Mouse (Mus musculus) gastrocnemius, postnatal 36 days (tissue): ENCODE measurements around the gene Smarcc1. TPM values are rescaled to one million over a fixed set of nuclear protein-coding genes. Genes with fewer than 3 reads are reported as not detected.

Experiments
- DNase-seq, 2 experiments: peaks; one replicate each; pipeline ENCODE4 v3.0.0; 2022
- intact Hi-C: fragments of 180-260 bp; cut with DNase I; formaldehyde crosslinking; loops from one replicate; pipeline ENCODE4 v1.15.1; 2025
- total RNA-seq, 2 experiments: library from RNA; stranded (reverse); gene quantifications; 2 replicates each; pipeline ENCODE4 v1.2.3; 2021

Smarcc1 gene
- total RNA-seq, 2 experiments from 2014 or later, result 21.1 to 23.8 TPM

- intact Hi-C loops, result no loop called here
- no peak for DNase-seq
Measured at GRCm38 (mm10) chr9:110229566-110230248, 112.2 kb downstream of the Smarcc1 start.

DNA sequence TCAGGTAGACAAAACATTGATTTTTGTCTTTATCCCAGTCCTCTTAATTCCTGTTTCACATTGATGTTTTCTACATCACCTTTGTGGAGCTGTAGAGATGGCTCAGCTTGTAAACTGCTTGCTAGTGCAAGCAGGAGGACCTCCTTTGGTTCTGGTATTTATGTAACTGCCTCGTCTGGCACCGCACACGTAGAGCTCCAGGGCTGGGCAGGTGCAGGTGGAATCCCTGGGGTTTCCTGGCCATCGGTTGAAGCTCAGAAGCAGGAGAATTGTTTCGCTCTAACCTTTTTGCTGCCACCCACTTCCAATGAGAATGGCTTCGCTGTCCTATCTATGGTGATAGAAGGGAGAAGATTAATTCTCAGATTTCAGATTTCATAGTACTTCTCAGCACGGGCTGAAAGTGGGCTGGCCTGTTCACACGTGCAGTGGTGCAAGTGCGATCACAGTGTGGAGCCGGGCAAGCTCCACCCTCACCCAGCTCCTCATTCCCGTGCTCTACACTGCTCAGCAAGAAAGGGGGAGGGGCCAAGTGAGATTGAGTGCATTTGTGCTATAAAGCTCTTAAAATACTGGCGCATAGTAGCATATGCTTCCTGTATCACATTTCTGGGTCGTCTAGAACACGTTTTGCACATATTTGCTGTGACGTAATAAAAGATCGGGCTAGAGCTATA is 113.0 kb downstream of the Smarcc1 start:
- intact Hi-C loops, result no loop called here

DNA sequence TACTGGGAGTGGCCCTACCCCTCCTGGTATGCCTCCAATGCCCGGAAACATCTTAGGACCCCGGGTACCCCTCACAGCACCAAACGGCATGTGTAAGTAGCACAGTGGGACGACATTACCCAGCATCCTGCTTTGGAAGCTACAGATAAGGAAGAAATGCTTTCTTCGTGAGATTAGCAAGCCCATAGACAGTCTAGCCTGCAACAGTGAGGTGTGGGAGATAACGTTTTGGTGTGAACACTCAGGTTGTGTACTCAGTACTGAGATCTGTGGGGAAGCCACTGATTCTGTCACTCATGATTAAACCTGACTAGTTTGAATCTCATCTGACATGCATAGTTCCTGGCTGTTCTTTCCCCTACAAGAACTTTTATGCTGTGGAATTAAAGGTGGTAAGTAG is 117.5 kb downstream of the Smarcc1 start:
- DNase-seq, result no peak
- intact Hi-C loops, result no loop called here

More for the DNA sequence above, 113.0 kb downstream of the Smarcc1 start:
- no peak for DNase-seq

DNA sequence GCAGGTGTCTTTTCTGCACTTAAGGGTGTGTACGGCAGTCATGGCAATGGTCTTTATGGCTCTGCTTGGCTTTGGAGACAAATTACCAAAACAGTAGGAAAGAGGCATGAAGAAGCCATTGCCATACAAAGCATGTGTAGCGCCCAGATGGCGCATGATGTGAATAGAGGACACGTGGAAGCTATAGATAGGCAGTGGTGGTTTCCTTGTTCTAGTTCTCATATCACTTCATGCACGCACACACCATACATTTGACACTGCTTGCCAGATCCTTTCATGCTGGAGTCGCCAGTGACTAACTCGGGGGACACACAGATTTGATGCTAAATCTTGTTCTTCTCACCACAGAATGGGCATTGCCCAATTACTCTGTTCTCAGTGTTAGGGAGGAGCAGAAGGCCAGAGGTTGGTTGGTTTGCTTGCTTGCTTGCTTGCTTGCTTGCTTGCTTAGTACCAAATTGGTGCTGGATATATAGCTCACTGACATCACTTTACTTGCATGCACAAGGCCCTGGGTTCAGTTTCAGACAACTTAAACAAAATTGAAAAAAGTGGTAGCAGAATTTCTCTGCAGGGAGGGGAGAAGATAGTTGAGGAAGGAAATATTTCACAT is 125.8 kb downstream of the Smarcc1 start, which contains the start of gene Cspg5:
Cspg5 (plus strand) TSS at position 563 of the 613 bp plus-strand sequence.
- no peak for DNase-seq
- intact Hi-C loops, result no loop called here

DNA sequence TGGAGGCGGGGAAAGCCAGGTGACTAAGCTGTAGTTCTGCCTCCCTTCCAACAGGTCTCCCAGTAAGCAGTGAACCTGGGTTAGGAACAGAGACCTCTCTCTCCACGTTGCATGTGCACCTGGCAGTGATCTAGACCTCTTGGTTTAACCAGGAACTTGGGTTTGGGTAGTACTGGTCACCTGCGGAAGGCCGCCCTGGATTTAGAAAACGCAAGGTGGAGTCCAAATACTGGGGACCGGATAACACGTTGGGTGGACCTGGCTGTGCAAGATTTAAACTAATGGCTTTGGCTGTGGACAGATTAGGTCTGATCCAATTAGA is 127.0 kb downstream of the Smarcc1 start:
- intact Hi-C loops, result no loop called here

DNA sequence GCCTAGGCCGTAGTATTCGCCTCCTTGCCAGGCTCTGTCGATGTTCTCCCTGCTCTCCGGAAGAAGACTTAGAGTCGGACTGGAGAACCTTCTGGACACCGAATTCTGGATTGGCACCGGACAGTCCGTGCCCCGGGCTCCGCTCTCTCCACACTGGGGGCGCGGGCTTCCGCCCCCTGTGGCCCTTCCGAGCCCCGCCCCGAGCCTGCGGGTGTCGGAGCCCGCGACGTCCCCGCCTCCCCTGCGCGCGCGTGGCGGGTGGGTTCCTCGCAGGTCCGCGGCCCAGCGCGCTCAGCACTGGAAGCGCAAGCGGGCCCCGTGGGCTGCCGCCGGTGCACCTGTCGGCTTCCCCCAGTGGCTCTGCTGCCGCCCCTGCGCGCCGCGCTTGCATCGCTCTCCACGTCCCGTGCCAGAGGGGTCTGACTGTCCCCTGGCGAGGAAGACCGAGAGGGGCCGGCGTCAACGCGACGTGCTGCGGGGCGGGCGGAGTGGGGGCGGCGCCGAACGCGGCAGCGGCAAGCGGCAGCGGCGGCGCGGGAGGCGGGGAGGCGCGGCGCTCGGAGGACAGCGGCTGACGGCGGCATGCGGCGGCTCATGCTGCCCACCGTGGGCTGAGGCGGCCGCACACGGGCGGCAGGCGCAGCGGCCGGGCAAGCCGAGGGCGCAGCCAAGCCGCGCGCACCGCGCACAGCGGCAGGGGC is 127.5 kb downstream of the Smarcc1 start:
- intact Hi-C loops, result no loop called here
- DNase-seq, result no peak

More for the DNA sequence above, 127.0 kb downstream of the Smarcc1 start:
- no peak for DNase-seq

DNA sequence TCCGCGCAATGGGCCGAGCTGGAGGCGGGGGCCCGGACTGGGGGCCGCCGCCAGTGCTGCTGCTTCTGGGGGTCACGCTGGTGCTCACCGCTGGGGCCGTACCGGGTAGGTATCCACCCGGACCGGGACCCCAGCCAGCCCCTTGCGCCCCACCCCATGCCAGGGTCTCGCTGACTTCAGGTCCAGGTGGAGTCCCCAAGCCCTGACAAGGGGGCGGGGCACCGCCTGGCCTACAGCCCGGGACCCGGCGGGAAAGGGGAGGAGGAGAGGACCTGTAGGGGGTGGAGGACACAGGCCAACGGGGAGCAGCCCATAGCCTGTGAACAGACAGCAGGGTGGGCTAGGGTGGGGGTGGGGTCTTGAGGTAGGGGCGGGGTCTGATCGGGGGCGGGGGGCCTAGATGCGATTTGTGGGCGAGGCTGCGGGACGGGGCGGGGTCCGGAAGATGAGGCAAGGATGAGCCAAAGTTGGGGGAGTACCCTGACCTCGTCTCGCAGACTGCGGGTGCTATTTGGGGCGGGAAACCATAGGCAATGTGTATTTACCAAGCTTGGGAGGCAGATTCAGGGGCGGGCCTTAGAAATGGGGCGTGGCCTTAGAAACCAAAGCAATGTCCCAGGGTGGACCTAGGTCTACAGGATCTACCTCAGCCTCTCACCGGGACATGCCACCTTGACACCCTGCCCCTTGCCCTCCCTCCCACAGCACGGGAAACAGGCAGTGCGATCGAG is 128.2 kb downstream of the Smarcc1 start:
- peak in 1 of 2 experiments; percentile 18 for DNase-seq
- intact Hi-C loops, result no loop called here

DNA sequence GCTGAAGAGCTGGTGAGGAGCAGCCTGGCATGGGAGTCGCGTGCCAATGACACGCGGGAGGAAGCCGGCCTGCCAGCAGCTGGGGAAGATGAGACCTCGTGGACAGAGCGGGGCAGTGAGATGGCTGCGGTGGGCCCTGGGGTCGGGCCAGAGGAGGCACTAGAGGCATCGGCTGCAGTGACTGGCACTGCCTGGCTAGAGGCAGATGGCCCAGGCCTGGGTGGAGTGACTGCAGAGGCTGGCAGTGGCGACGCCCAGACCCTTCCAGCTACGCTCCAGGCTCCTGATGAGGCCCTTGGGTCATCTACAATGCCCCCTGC is 128.8 kb downstream of the Smarcc1 start:
- DNase-seq, result no peak
- intact Hi-C loops, result no loop called here

- intact Hi-C loops, result no loop called here
- DNase-seq, result no peak
Measured at GRCm38 (mm10) chr9:110247049-110247448, 129.5 kb downstream of the Smarcc1 start.

DNA sequence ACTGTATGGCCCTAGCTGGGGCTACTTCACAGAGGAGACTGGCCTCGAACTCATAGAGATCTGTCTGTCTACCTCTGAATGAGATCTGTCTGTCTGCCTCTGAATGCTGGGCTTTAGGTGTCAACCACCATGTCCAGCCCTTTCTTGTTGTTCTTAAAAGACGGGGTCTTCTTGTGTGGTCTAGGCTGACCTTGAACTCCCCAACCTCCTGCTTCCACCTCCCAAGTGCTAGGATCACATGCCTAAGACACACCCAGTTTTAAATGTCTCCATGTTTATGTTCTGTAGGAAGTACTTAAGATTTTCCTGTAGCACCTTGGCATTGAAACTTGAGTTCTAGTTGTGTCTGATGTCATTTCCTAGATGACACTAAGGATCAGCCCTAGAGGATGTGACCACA is 131.4 kb downstream of the Smarcc1 start:
- intact Hi-C loops, result no loop called here
- DNase-seq, result no peak

- no peak for DNase-seq
- intact Hi-C loops, result no loop called here
Measured at GRCm38 (mm10) chr9:110249823-110250543, 132.5 kb downstream of the Smarcc1 start.

GRCm38 (mm10) chr9:110250776-110251175 is 133.3 kb downstream of the Smarcc1 start:
- intact Hi-C loops, result no loop called here
- no peak for DNase-seq

GRCm38 (mm10) chr9:110255407-110256019 is 138.0 kb downstream of the Smarcc1 start:
- intact Hi-C loops, result no loop called here
- DNase-seq, result no peak

GRCm38 (mm10) chr9:110258646-110259045 is 141.1 kb downstream of the Smarcc1 start:
- DNase-seq, result no peak
- intact Hi-C loops, result no loop called here

GRCm38 (mm10) chr9:110259118-110259517 is 141.6 kb downstream of the Smarcc1 start:
- no peak for DNase-seq
- intact Hi-C loops, result no loop called here

DNA sequence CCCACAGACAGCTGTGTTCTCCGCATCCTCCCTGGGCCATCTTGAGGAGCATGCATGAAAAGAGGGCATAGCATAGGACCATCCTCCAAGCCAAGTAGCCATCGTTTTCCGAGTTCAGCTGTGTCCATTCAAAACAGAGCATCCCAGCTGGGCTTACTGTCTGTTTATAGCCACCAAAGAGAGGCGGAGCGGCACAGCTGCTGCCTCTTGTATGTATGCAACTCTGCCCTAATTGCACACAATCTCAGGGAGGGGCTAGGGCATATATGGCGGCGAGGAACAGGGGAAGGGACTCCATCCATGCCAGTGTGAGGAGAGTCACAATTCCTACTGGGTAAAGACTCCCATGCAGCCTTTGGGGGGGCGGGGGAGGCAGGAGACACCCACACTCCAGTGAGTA is 145.7 kb downstream of the Smarcc1 start:
- intact Hi-C loops, result no loop called here
- no peak for DNase-seq

- no peak for DNase-seq
- intact Hi-C loops, result no loop called here
Measured at GRCm38 (mm10) chr9:110264991-110265390, 147.5 kb downstream of the Smarcc1 start.

GRCm38 (mm10) chr9:110268416-110268815 is 150.9 kb downstream of the Smarcc1 start:
- DNase-seq, result no peak
- intact Hi-C loops, result no loop called here

DNA sequence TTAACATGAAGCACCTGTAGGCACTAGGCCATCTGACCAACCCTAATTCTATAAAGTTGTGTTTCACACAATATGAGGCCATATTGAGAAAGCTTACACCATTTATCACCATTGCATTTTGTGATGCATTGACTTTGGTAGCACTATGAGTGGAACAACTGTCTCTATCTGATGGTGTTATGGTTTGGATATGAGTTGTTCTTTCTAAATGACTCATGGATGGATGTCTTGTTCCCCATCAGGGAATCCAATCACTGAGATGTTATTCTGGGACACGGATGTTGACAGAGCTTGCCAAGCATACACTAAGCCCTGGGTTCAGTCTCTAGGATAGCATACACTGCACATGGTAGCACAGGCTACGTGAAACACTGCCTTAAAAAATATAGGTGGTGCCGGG is 154.8 kb downstream of the Smarcc1 start:
- intact Hi-C loops, result no loop called here

GRCm38 (mm10) chr9:110273507-110273906 is 156.0 kb downstream of the Smarcc1 start:
- DNase-seq, result no peak
- intact Hi-C loops, result no loop called here

More for the DNA sequence above, 154.8 kb downstream of the Smarcc1 start:
- no peak for DNase-seq
